Mouse (Mus musculus): ENCODE measurements around the gene Mcrip1. TPM values are rescaled to one million over a fixed set of nuclear protein-coding genes. Genes with fewer than 3 reads are reported as not detected.
"Not testable (repeated sequence)": the region's sequence is repeated elsewhere in the genome, so short reads cannot be mapped to it uniquely, and the experiment has no call there.

The Mcrip1 gene
- polyA plus RNA-seq, 2 experiments = 30.0 to 41.3 TPM

DNA sequence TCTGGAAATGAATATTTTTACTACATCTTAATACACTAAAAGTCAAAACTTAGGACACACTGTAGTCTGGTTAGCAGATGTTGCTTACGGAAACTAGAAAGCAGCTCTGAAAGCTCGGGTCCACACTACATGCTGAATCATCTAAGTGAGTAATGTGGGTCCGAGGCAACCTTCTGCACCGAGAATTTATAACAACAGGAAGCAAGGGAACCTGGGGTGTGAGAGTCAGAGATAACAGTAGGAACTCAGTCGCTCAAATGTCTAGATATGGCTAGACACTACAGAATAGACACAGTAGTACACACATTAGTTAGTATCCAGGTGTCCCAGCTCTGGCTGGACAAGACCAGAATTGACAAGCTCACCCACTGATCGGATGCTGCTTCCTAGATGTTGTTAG lies 39.0 kb upstream of the Mcrip1 start:
- H3K9ac ChIP-seq (replicated peaks) = no peak overlapping the region
- H3K27me3 ChIP-seq (ENCODE audit: control insufficient read depth, insufficient read depth, low read length) = no peaks in the 10 kb centered on the region
- no peak overlapping the region for H3K4me2 ChIP-seq (ENCODE audit: low read depth)
- no peak overlapping the region for H3K27ac ChIP-seq
- no peak overlapping the region for H3K4me3 ChIP-seq (ENCODE audit: insufficient read depth in 1 of 2, low read depth in 2 of 2, low read length in 2 of 2)
- H3K36me3 ChIP-seq (replicated peaks; ENCODE audit: control insufficient read depth, insufficient read depth, low read depth) = peaks cover 84% of the 10 kb centered on the region
- peaks cover 0 to 7% of the 10 kb centered on the region in 2 experiments; a peak in 2 of 4 replicates for H3K4me1 ChIP-seq (replicated peaks; ENCODE audit: control insufficient read depth in 2 of 2, insufficient read depth in 2 of 2, low read length in 1 of 2)
- TF ChIP-seq EP300 (IDR thresholded peaks at IDR 0.05; ENCODE audit: low read depth) (no peak), CTCF (IDR thresholded peaks at IDR 0.05; ENCODE audit: low read depth) (no peak)
- WGBS (ENCODE audit: insufficient replicate concordance) = 23% methylated on average over 6 of the region's 6 CpGs
- no peaks in the 10 kb centered on the region for H3K9me3 ChIP-seq (ENCODE audit: control insufficient read depth, low read length)
- peak; percentile 42; the same call in 1 of the 2 replicates for ATAC-seq (ENCODE audit: insufficient read depth)
- no peak for DNase-seq (ENCODE audit: low read depth in 3 of 3, low spot score in 3 of 3)

DNA sequence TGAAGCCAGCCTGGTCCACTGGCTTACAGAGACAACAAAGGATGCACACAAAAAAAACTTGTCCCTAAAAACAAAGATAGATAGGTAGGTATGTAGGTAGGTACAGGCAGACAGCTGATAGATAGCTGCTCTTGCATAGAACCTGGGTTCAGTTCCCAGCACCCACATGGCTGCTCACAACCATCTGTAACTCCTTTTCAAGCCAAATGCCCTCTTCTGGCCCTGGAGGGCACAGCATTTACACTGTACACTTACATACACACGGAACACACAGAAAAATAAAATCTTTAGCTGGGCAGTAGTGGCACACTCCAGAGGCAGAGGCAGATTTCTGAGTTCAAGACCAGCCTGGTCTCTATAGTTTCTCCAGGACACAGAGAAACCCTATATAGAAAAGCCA lies 34.4 kb upstream of the Mcrip1 start:
- ATAC-seq (ENCODE audit: insufficient read depth) = no peak
- no peak for DNase-seq (ENCODE audit: low read depth in 3 of 3, low spot score in 3 of 3)
- no peak overlapping the region for H3K4me3 ChIP-seq (ENCODE audit: insufficient read depth in 1 of 2, low read depth in 2 of 2, low read length in 2 of 2)
- H3K27me3 ChIP-seq (ENCODE audit: control insufficient read depth, insufficient read depth, low read length) = no peaks in the 10 kb centered on the region
- no peak overlapping the region for H3K4me2 ChIP-seq (ENCODE audit: low read depth)
- 83% methylated on average over 1 of the region's 1 CpGs for WGBS (ENCODE audit: insufficient replicate concordance)
- no peak for TF ChIP-seq EP300 (IDR thresholded peaks at IDR 0.05; ENCODE audit: low read depth)
- no peak for TF ChIP-seq CTCF (IDR thresholded peaks at IDR 0.05; ENCODE audit: low read depth)
- no peaks in the 10 kb centered on the region for H3K9me3 ChIP-seq (ENCODE audit: control insufficient read depth, low read length)
- H3K4me1 ChIP-seq (replicated peaks; ENCODE audit: control insufficient read depth in 2 of 2, insufficient read depth in 2 of 2, low read length in 1 of 2) = peaks cover 17 to 18% of the 10 kb centered on the region in 2 experiments
- H3K27ac ChIP-seq = no peak overlapping the region
- peaks cover 47% of the 10 kb centered on the region for H3K36me3 ChIP-seq (replicated peaks; ENCODE audit: control insufficient read depth, insufficient read depth, low read depth)
- H3K9ac ChIP-seq (replicated peaks) = no peak overlapping the region

DNA sequence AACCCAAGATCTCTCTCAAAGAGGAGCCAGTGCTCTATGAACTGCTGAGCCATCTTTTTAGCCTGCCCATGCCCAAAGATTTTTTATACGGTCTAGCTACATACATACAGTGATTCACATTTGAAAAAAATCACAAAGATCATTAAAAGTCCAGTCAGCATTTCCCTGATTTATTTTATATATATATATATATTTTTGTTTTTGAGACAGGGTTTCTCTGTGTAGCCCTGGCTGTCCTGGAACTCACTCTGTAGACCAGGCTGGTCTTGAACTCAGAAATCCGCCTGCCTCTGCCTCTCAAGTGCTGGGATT lies 33.4 kb upstream of the Mcrip1 start:
- DNase-seq (ENCODE audit: low read depth in 3 of 3, low spot score in 3 of 3); H3K4me3 ChIP-seq (ENCODE audit: insufficient read depth in 1 of 2, low read depth in 2 of 2, low read length in 2 of 2); ATAC-seq (ENCODE audit: insufficient read depth); H3K9me3 ChIP-seq (ENCODE audit: control insufficient read depth, low read length); H3K9ac ChIP-seq (replicated peaks); H3K4me2 ChIP-seq (ENCODE audit: low read depth); H3K27me3 ChIP-seq (ENCODE audit: control insufficient read depth, insufficient read depth, low read length); H3K27ac ChIP-seq: not testable (repeated sequence)
- Histone ChIP-seq H3K36me3 (replicated peaks; ENCODE audit: control insufficient read depth, insufficient read depth, low read depth) (peaks cover 47% of the 10 kb centered on the region), H3K4me1 (replicated peaks; ENCODE audit: control insufficient read depth in 2 of 2, insufficient read depth in 2 of 2, low read length in 1 of 2) (peaks cover 13 to 17% of the 10 kb centered on the region in 2 experiments)
- 79% methylated on average over 2 of the region's 2 CpGs for WGBS (ENCODE audit: insufficient replicate concordance)

DNA sequence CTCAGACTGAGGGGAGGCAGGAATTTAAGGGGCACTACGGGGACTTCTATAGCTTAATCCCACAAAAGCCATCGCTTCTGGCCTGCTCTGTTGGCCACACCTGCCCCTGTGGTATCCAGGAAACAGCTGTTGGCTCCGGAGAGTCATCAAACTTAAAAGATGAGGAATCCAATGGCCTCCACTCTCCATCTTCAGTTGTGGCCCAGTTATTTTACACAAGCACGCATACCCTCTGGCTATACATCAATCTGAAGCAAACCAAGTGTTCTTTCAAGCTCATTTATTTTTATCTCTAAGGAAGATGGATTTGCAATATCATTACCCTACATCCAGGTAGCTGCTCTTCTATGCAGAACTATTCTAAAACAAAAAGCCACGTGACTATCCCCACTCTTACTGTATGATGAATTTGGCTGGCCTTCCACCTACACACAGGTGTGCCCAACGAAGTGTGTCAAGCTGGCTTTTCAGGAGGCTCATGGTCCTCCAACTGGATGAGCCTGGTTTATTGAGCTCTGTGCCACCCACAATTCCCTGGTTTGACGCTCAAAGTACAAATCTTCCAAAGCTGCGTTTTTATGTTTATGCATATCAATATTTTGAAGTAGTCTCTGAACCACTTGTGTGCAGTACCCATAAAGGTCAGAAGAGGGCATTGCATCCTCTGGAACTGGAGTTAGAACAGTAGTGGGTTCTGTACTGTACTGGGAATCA lies 32.9 kb upstream of the Mcrip1 start:
- WGBS (ENCODE audit: insufficient replicate concordance) = 62% methylated on average over 8 of the region's 8 CpGs
- H3K4me1 ChIP-seq (replicated peaks; ENCODE audit: control insufficient read depth in 2 of 2, insufficient read depth in 2 of 2, low read length in 1 of 2) = peaks cover 13 to 17% of the 10 kb centered on the region in 2 experiments

DNA sequence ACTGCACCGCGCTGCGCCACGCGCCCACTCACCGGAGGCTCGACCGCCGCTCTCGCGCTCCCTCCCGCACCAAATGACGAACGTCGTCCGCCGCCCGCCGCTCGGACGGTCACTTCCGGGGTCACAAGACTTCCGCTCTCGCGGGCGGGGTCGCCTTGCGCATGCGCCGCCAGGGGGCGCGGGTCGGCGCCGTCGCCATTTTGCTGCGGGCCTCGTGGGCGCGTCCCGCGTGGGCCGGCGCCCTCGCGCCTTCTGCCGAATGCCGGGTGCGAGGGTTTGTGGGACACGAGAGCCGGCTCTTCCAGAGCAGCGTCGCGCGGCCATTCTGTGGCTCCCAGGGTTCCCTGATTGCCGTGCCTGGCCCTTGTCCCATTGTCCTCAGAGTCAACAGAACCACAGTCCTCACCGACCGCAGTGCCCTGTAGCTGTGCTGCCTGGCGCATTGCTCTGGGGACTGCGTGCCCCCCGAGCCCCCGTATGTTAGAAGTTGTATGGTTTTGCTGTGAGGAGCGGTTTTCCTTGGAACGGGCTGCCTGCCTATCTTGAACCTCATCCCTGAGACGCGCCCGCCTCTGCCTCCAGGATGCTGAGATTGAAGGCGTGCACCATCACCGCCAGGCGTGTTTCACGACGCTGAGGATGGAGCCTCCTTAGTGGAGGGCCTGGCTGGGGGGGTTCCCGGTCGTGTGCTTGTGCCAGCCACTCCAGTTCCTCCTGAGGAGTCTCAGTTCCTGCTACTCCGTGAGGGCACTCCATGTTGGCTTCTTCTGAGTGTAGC lies 32.2 kb upstream of the Mcrip1 start, which contains the start of gene Arhgdia:
TSS of gene Arhgdia (minus strand) at position 135 of the 778 bp plus-strand sequence.
- WGBS (ENCODE audit: insufficient replicate concordance) = 2% methylated on average over 71 of the region's 75 CpGs
- peak within 1 kb of the TSS; percentile 86 for H3K9ac ChIP-seq (replicated peaks)
- TF ChIP-seq EP300 (IDR thresholded peaks at IDR 0.05; ENCODE audit: low read depth) (no peak), CTCF (IDR thresholded peaks at IDR 0.05; ENCODE audit: low read depth) (peak; percentile 48)
- ATAC-seq (ENCODE audit: insufficient read depth) = peak; percentile 72
- DNase-seq (ENCODE audit: low read depth in 3 of 3, low spot score in 3 of 3) = peak; percentile 57 to 66 (median 64)
- peak within 1 kb of the TSS; percentile 86 to 89 for H3K4me3 ChIP-seq (ENCODE audit: insufficient read depth in 1 of 2, low read depth in 2 of 2, low read length in 2 of 2)
- peak within 1 kb of the TSS; percentile 70 for H3K27ac ChIP-seq
- peaks cover 13 to 17% of the 10 kb centered on the region in 2 experiments for H3K4me1 ChIP-seq (replicated peaks; ENCODE audit: control insufficient read depth in 2 of 2, insufficient read depth in 2 of 2, low read length in 1 of 2)
- H3K4me2 ChIP-seq (ENCODE audit: low read depth) = peak within 1 kb of the TSS; percentile 98
- no peaks in the 10 kb centered on the region for H3K9me3 ChIP-seq (ENCODE audit: control insufficient read depth, low read length)
- H3K36me3 ChIP-seq (replicated peaks; ENCODE audit: control insufficient read depth, insufficient read depth, low read depth) = peaks cover 35% of the 10 kb centered on the region
- no peaks in the 10 kb centered on the region for H3K27me3 ChIP-seq (ENCODE audit: control insufficient read depth, insufficient read depth, low read length)

More for the DNA sequence above, 32.9 kb upstream of the Mcrip1 start:
- H3K4me2 ChIP-seq (ENCODE audit: low read depth) = peak overlapping the region; percentile 98
- no peaks in the 10 kb centered on the region for H3K27me3 ChIP-seq (ENCODE audit: control insufficient read depth, insufficient read depth, low read length)
- no peak for DNase-seq (ENCODE audit: low read depth in 3 of 3, low spot score in 3 of 3)
- TF ChIP-seq CTCF (IDR thresholded peaks at IDR 0.05; ENCODE audit: low read depth) (peak; percentile 71), EP300 (IDR thresholded peaks at IDR 0.05; ENCODE audit: low read depth) (no peak)
- no peaks in the 10 kb centered on the region for H3K9me3 ChIP-seq (ENCODE audit: control insufficient read depth, low read length)
- no peak for ATAC-seq (ENCODE audit: insufficient read depth)
- peak overlapping the region; percentile 86 for H3K9ac ChIP-seq (replicated peaks)
- H3K36me3 ChIP-seq (replicated peaks; ENCODE audit: control insufficient read depth, insufficient read depth, low read depth) = peaks cover 43% of the 10 kb centered on the region
- peak overlapping the region; percentile 70 for H3K27ac ChIP-seq
- H3K4me3 ChIP-seq (ENCODE audit: insufficient read depth in 1 of 2, low read depth in 2 of 2, low read length in 2 of 2) = peak overlapping the region; percentile 86 to 89; a peak in 3 of 4 replicates

Measured in liver, embryonic 14.5 days (tissue).